ENCODE assay signal across 14 mouse cellular contexts in the genomic region with DNA sequence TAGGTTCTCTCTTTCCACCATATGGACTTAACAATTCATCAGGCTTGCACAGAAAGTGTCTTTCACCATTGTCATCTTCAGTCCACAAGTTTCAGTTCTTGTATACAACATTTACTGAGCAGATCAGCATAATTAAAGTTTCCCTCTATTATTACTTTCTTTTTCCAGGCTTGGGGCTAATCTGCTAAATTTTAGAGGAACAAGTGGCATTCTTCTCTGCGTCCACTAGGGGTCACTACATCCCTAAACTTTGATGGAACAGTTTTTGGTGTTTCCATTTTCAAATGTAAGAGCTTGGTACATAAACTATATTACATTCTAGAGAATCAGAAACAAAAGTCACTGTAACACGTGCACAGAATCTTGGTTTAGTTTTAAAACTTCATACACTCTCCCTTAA. TPM values are rescaled to one million over a fixed set of nuclear protein-coding genes. Genes with fewer than 3 reads are reported as not detected.
DNase-seq lines count a peak whose midpoint lies in the region; ATAC-seq and TF ChIP-seq lines count a peak whose summit lies in the region.
"Had no signal": no experiment of that assay in that cellular context is flagged by ENCODE, and none has a peak within 500 bp of the region (broad histone marks: within the 10 kb centered on the region; RNA-seq: fewer than 3 reads in every experiment).

No protein-coding gene starts in this region.

- no peak overlapping the region for H3K27ac ChIP-seq in embryonic facial prominence, embryonic 11.5 days (replicated peaks; ENCODE audit: low read depth, low read length)
- H3K27ac ChIP-seq in embryonic facial prominence, embryonic 10.5 days (replicated peaks), result no peak overlapping the region
- no peak overlapping the region for H3K27ac ChIP-seq in liver, postnatal 0 days (ENCODE audit: low read depth)
- no peak overlapping the region for H3K27ac ChIP-seq in liver, embryonic 11.5 days (ENCODE audit: low read depth, low read length)

- no peaks in the 10 kb centered on the region for H3K9me3 ChIP-seq in embryonic facial prominence, embryonic 11.5 days (replicated peaks; ENCODE audit: control insufficient read depth, low read length)
- H3K9me3 ChIP-seq in embryonic facial prominence, embryonic 10.5 days, result no peaks in the 10 kb centered on the region
- H3K9me3 ChIP-seq in liver, postnatal 0 days (ENCODE audit: low read length), result no peaks in the 10 kb centered on the region
- no peaks in the 10 kb centered on the region for H3K9me3 ChIP-seq in liver, embryonic 11.5 days (ENCODE audit: control insufficient read depth, low read length)

- H3K4me1 ChIP-seq in embryonic facial prominence, embryonic 11.5 days (ENCODE audit: control insufficient read depth, insufficient read depth, low read length), result no peaks in the 10 kb centered on the region
- H3K4me1 ChIP-seq in embryonic facial prominence, embryonic 10.5 days, result no peaks in the 10 kb centered on the region
- H3K4me1 ChIP-seq in liver, postnatal 0 days (ENCODE audit: insufficient read depth), result no peaks in the 10 kb centered on the region
- no peaks in the 10 kb centered on the region for H3K4me1 ChIP-seq in liver, embryonic 11.5 days (replicated peaks; ENCODE audit: control insufficient read depth, insufficient read depth, low read length)

- no peak for ATAC-seq in embryonic facial prominence, embryonic 11.5 days (replicated peaks; ENCODE audit: insufficient number of reproducible peaks, low FRiP score, low TSS enrichment, low read depth)
- no peak for ATAC-seq in liver, postnatal 0 days
- ATAC-seq in liver, embryonic 11.5 days (replicated peaks; ENCODE audit: low FRiP score), result no peak
- ATAC-seq in megakaryocyte, adult 5-6 weeks (ENCODE audit: poor library complexity, severe bottlenecking), result no peak

- no peak for TF ChIP-seq EP300 in liver, postnatal 0 days (IDR thresholded peaks at IDR 0.05; ENCODE audit: low read depth)

- WGBS in embryonic facial prominence, embryonic 11.5 days, result 1% methylated on average over 2 of the region's 2 CpGs
- whole genome bisulfite sequencing in embryonic facial prominence, embryonic 10.5 days, result 2% methylated on average over 2 of the region's 2 CpGs
- WGBS in liver, postnatal 0 days (ENCODE audit: insufficient replicate concordance), result 2% methylated on average over 2 of the region's 2 CpGs
- WGBS in liver, embryonic 11.5 days, result 0% methylated on average over 2 of the region's 2 CpGs

- H3K27me3 ChIP-seq in embryonic facial prominence, embryonic 11.5 days (ENCODE audit: control insufficient read depth, insufficient read depth, low read length), result no peaks in the 10 kb centered on the region
- no peaks in the 10 kb centered on the region for H3K27me3 ChIP-seq in embryonic facial prominence, embryonic 10.5 days (replicated peaks; ENCODE audit: low read depth, poor library complexity, severe bottlenecking)
- H3K27me3 ChIP-seq in liver, postnatal 0 days (ENCODE audit: insufficient read depth, low read length), result no peaks in the 10 kb centered on the region
- no peaks in the 10 kb centered on the region for H3K27me3 ChIP-seq in liver, embryonic 11.5 days (replicated peaks; ENCODE audit: control insufficient read depth, insufficient read depth, low read length)

- H3K4me2 ChIP-seq in embryonic facial prominence, embryonic 11.5 days (ENCODE audit: low read depth, low read length), result no peak overlapping the region
- H3K4me2 ChIP-seq in liver, postnatal 0 days (ENCODE audit: low read depth, low read length), result no peak overlapping the region
- H3K4me2 ChIP-seq in liver, embryonic 11.5 days, result no peak overlapping the region

- peak; percentile 48 for DNase-seq in embryonic facial prominence, embryonic 11.5 days (ENCODE audit: low spot score)
- DNase-seq in embryonic facial prominence, embryonic 10.5 days (ENCODE audit: low spot score), result no peak
- DNase-seq in liver, postnatal 0 days, result no peak
- no peak for DNase-seq in liver, embryonic 11.5 days (ENCODE audit: low spot score)
- peak; percentile 43 for DNase-seq in brain, adult 2 months (ENCODE audit: low read depth, low spot score)
- DNase-seq in naive thymus-derived CD4-positive, alpha-beta T cell, adult 2 months (ENCODE audit: low read depth), result peak; percentile 1
- no peak for DNase-seq in spleen, postnatal 4 days (ENCODE audit: low spot score in 2 of 2)
- DNase-seq: cerebellum, adult 11-12 months had no signal

- H3K9ac ChIP-seq in embryonic facial prominence, embryonic 11.5 days (replicated peaks; ENCODE audit: low read length), result no peak overlapping the region
- no peak overlapping the region for H3K9ac ChIP-seq in liver, postnatal 0 days (replicated peaks)
- H3K9ac ChIP-seq in liver, embryonic 11.5 days (ENCODE audit: low read depth, low read length), result no peak overlapping the region

- peak; percentile 64 for TF ChIP-seq CTCF in liver, postnatal 0 days (IDR thresholded peaks at IDR 0.05; ENCODE audit: low read depth)

- H3K4me3 ChIP-seq in embryonic facial prominence, embryonic 11.5 days (ENCODE audit: low read depth, low read length), result no peak overlapping the region
- H3K4me3 ChIP-seq in embryonic facial prominence, embryonic 10.5 days, result no peak overlapping the region
- H3K4me3 ChIP-seq in liver, postnatal 0 days (ENCODE audit: low read depth, low read length), result no peak overlapping the region
- no peak overlapping the region for H3K4me3 ChIP-seq in liver, embryonic 11.5 days (ENCODE audit: low read depth, low read length)

- H3K36me3 ChIP-seq in embryonic facial prominence, embryonic 11.5 days (replicated peaks; ENCODE audit: control insufficient read depth, insufficient read depth, low read depth, low read length), result no peaks in the 10 kb centered on the region
- H3K36me3 ChIP-seq in embryonic facial prominence, embryonic 10.5 days (replicated peaks), result no peaks in the 10 kb centered on the region
- no peaks in the 10 kb centered on the region for H3K36me3 ChIP-seq in liver, postnatal 0 days (replicated peaks; ENCODE audit: insufficient read depth, low read length)
- no peaks in the 10 kb centered on the region for H3K36me3 ChIP-seq in liver, embryonic 11.5 days (ENCODE audit: control insufficient read depth, insufficient read depth, low read length)

RNA-seq across cellular contexts. Expression of a gene that starts 28.2 kb away (rescaled TPM):
- not detected in 2 replicates for polyA plus RNA-seq in embryonic facial prominence, embryonic 11.5 days (2014; fragmentation: Nextera tagmentation; extraction: Ambion mirVana)
- not detected in 2 replicates for polyA plus RNA-seq in embryonic facial prominence, embryonic 10.5 days (2016; fragmentation: Nextera tagmentation; extraction: Ambion mirVana)
- polyA plus RNA-seq in liver, postnatal 0 days (2015; fragmentation: Nextera tagmentation; extraction: Ambion mirVana), result not detected in 2 replicates
- polyA plus RNA-seq in liver, embryonic 11.5 days (2014; fragmentation: Nextera tagmentation; extraction: Ambion mirVana), result not detected in 2 replicates
- total RNA-seq in megakaryocyte, adult 5-6 weeks (2015), result not detected in 2 replicates
- total RNA-seq in megakaryocyte, adult 5-6 weeks (2017), result not detected in 2 replicates
- total RNA-seq: ES-E14; heart, adult 8-10 months; layer of hippocampus, postnatal 14 days had no signal
- polyA plus RNA-seq: lung, embryonic 16.5 days; urinary bladder, adult 2 months had no signal

Comparison
In these comparisons a context has a peak if more than half of its experiments do, and no peak if none do; other contexts are left out.
1. DNase-seq: peak in embryonic facial prominence, embryonic 11.5 days (single experiment), brain, adult 2 months (single experiment) and naive thymus-derived CD4-positive, alpha-beta T cell, adult 2 months (single experiment); none in embryonic facial prominence, embryonic 10.5 days (single experiment), liver, postnatal 0 days (single experiment), liver, embryonic 11.5 days (single experiment) and spleen, postnatal 4 days (0 of 2).